Mouse (Mus musculus) left cerebral cortex, postnatal 4 days (tissue): Measurements from ENCODE around the gene Klhl11. TPM values are rescaled to one million over a fixed set of nuclear protein-coding genes. Genes with fewer than 3 reads are reported as not detected.

Source experiments
- DNase-seq: peaks from one replicate; pipeline ENCODE4 v3.0.0-alpha.2; 2022
- intact Hi-C: fragments of 180-260 bp; cut with DNase I; formaldehyde crosslinking; loops from one replicate; pipeline ENCODE4 v1.15.1; 2025
- microRNA-seq: library from miRNA; unstranded; fragments of <30 nt; microRNA quantifications from one replicate; pipeline ENCODE4 v1.2.0, GENCODE M21; 2022
- total RNA-seq, 2 experiments: library from RNA; stranded (reverse); gene quantifications; 2 replicates each; pipeline ENCODE4 v1.2.3; 2021

The Klhl11 gene
- total RNA-seq, 2 experiments from 2014 or later: 50.7 to 54.1 TPM

GRCm38 (mm10) chr11:100414021-100414913 is 58.3 kb downstream of the Klhl11 start, which contains the start of gene P3h4:
Gene P3h4, minus strand, starts transcription at chr11:100414836.
- intact Hi-C loops: no loop called here
- DNase-seq: peak; percentile 85

DNA sequence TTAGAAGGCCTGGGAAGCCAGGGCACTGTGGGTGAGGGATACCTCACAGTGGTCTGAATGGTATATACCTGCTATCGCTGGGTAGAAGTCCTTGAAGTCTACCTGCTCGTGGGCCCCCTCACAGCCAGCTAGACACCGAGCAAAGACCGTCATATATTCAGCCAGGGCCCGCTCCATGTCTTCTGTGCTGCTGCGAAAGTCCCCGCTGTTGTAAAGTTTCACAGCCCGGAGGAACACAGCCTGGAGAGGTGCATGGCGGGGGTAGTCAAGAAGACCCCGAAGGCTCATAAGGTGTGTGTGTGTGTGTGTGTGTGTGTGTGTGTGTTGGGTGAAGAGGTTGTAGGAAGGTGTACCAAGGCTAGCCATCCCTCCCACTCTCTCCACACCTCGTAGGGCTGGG is 59.0 kb downstream of the Klhl11 start:
- DNase-seq: no peak
- intact Hi-C loops: no loop called here

Small RNAs within 50 kb of the gene (microRNA-seq; reads per million reads assigned to microRNA genes)
- gene Gm27374: not detected
- not detected for gene Mir7116

Other genes with a start within 250 kb of the Klhl11 start
- not detected for gene Krt16, start 223.8 kb downstream of the Klhl11 start, total RNA-seq
- gene Krt17, start 211.7 kb downstream of the Klhl11 start, total RNA-seq: not detected
- gene Krt42, start 202.9 kb downstream of the Klhl11 start, total RNA-seq: not detected
- gene Eif1, start 152.9 kb downstream of the Klhl11 start, total RNA-seq: 100 to 1,000 TPM; 642 to 677 TPM
- not detected for gene Gast, start 138.3 kb downstream of the Klhl11 start, total RNA-seq
- gene Hap1, start 116.6 kb downstream of the Klhl11 start, total RNA-seq: 100 to 1,000 TPM in 1 of 2 experiments, 10 to 100 TPM in 1; 43.8 to 116 TPM
- 10 to 100 TPM; 74.2 to 77.9 TPM for gene Jup, start 75.0 kb downstream of the Klhl11 start, total RNA-seq
- 1 to 10 TPM; 8.1 to 9.9 TPM for gene P3h4, start 57.9 kb downstream of the Klhl11 start, total RNA-seq
- 10 to 100 TPM; 13.7 to 15.0 TPM for gene Fkbp10, start 57.0 kb downstream of the Klhl11 start, total RNA-seq
- 10 to 100 TPM; 85.5 to 91.9 TPM for gene Nt5c3b, start 30.9 kb downstream of the Klhl11 start, total RNA-seq
- 1 to 10 TPM; 1.9 to 3.1 TPM for gene Klhl10, start 30.8 kb downstream of the Klhl11 start, total RNA-seq
- 100 to 1,000 TPM; 211 to 219 TPM for gene Acly, start 55.3 kb upstream of the Klhl11 start, total RNA-seq
- gene Ttc25, start 72.9 kb upstream of the Klhl11 start, total RNA-seq: under 1 TPM; 0.58 to 0.93 TPM
- 10 to 100 TPM; 25.6 to 29.6 TPM for gene Cnp, start 102.2 kb upstream of the Klhl11 start, total RNA-seq
- 10 to 100 TPM; 37.7 to 39.9 TPM for gene Nkiras2, start 146.5 kb upstream of the Klhl11 start, total RNA-seq
- 100 to 1,000 TPM; 276 to 297 TPM for gene Dnajc7, start 147.4 kb upstream of the Klhl11 start, total RNA-seq
- under 1 TPM in 1 of 2 experiments, not detected in 1; 0.12 TPM for gene Zfp385c, start 219.7 kb upstream of the Klhl11 start, total RNA-seq
- gene Dhx58, start 231.5 kb upstream of the Klhl11 start, total RNA-seq: 1 to 10 TPM; 3.4 to 3.5 TPM
- gene Kat2a, start 239.7 kb upstream of the Klhl11 start, total RNA-seq: 10 to 100 TPM; 68.7 to 71.8 TPM
- not detected for gene Hspb9, start 241.1 kb upstream of the Klhl11 start, total RNA-seq